Mouse (Mus musculus) forebrain, embryonic 12.5 days (tissue): ENCODE measurements at regions not wholly inside any gene's neighbourhood (a gene's known extent, or its start where the extent isn't known, plus 50 kb on each side); places are given as distances from the start of the nearest gene placed in this dataset.
A peak's percentile ranks its signal among the peaks of the same experiment; 100 is the strongest.

Source experiments
- ATAC-seq: fragments of 200-750 bp; cut with Nextera tagmentation; 2 replicates; pipeline ENCODE4 v1.8.0; 2017; ENCODE audit warnings: moderate TSS enrichment; ENCODE audit not compliant: low FRiP score
- H3K27ac ChIP-seq: fragments of 300-500 bp; sonication (generic); 2 replicates; pipeline ENCODE4 v1.5.1; 2016; ENCODE audit warnings: mild to moderate bottlenecking
- H3K27me3 ChIP-seq: fragments of 300-500 bp; sonication (generic); 2 replicates; pipeline ENCODE4 v1.6.1; 2016; ENCODE audit warnings: mild to moderate bottlenecking
- H3K36me3 ChIP-seq: fragments of 300-500 bp; sonication (generic); replicated peaks from 2 replicates; pipeline ENCODE4 v1.6.1; 2016; ENCODE audit warnings: mild to moderate bottlenecking
- H3K4me1 ChIP-seq: fragments of 300-500 bp; sonication (generic); 2 replicates; pipeline ENCODE4 v1.6.1; 2016
- H3K4me2 ChIP-seq: fragments of 300-500 bp; sonication (generic); 2 replicates; pipeline ENCODE4 v1.6.1; 2016; ENCODE audit warnings: mild to moderate bottlenecking, moderate library complexity
- H3K4me3 ChIP-seq: fragments of 300-500 bp; sonication (generic); replicated peaks from 2 replicates; pipeline ENCODE4 v1.5.1; 2016; ENCODE audit warnings: mild to moderate bottlenecking
- H3K9ac ChIP-seq: fragments of 300-500 bp; sonication (generic); 2 replicates; pipeline ENCODE4 v1.6.1; 2016; ENCODE audit warnings: mild to moderate bottlenecking
- H3K9me3 ChIP-seq: fragments of 300-500 bp; sonication (generic); 2 replicates; pipeline ENCODE4 v1.6.1; 2016
- whole genome bisulfite sequencing: fragments of 180-500 bp; shearing (Covaris S2); methylation state at CpG from one replicate; pipeline ENCODE4 v1.1.7; 2016; 5-methylcytosine and 5-hydroxymethylcytosine counted together

- ATAC-seq: no peak
- peaks cover 4% of the 10 kb centered on the region; the same call in 1 of the 2 replicates for H3K27me3 ChIP-seq
Measured at GRCm38 (mm10) chr14:76663816-76664215, 107.1 kb upstream of the Serp2 start.

GRCm38 (mm10) chr14:76662871-76663270 is 106.2 kb upstream of the Serp2 start:
- Histone ChIP-seq H3K9ac (no peak overlapping the region), H3K36me3 (no peaks in the 10 kb centered on the region), H3K27me3 (peaks cover 4% of the 10 kb centered on the region; the same call in 1 of the 2 replicates), H3K4me2 (no peak overlapping the region), H3K4me1 (peaks cover 12% of the 10 kb centered on the region), H3K27ac (no peak overlapping the region), H3K4me3 (no peak overlapping the region), H3K9me3 (no peaks in the 10 kb centered on the region)
- ATAC-seq: no peak
- WGBS: 82% methylated on average over 7 of the region's 7 CpGs

More at GRCm38 (mm10) chr14:76663816-76664215, 107.1 kb upstream of the Serp2 start:
- H3K4me2 ChIP-seq: no peak overlapping the region
- 85% methylated on average over 2 of the region's 2 CpGs for WGBS
- H3K9me3 ChIP-seq: no peaks in the 10 kb centered on the region
- H3K36me3 ChIP-seq: no peaks in the 10 kb centered on the region
- no peak overlapping the region for H3K4me3 ChIP-seq
- H3K27ac ChIP-seq: no peak overlapping the region
- H3K9ac ChIP-seq: no peak overlapping the region
- H3K4me1 ChIP-seq: peaks cover 4% of the 10 kb centered on the region; the same call in 1 of the 2 replicates

GRCm38 (mm10) chr14:76660906-76661305 is 104.2 kb upstream of the Serp2 start:
- H3K36me3 ChIP-seq: no peaks in the 10 kb centered on the region
- H3K9me3 ChIP-seq: no peaks in the 10 kb centered on the region
- whole genome bisulfite sequencing: 46% methylated on average over 2 of the region's 2 CpGs
- H3K4me1 ChIP-seq: peaks cover 24% of the 10 kb centered on the region
- no peak overlapping the region for H3K4me3 ChIP-seq
- no peak for ATAC-seq
- H3K9ac ChIP-seq: no peak overlapping the region
- H3K27me3 ChIP-seq: peaks cover 4% of the 10 kb centered on the region; the same call in 1 of the 2 replicates
- H3K4me2 ChIP-seq: no peak overlapping the region
- no peak overlapping the region for H3K27ac ChIP-seq

GRCm38 (mm10) chr14:76658952-76659502 is 102.3 kb upstream of the Serp2 start:
- H3K9me3 ChIP-seq: no peaks in the 10 kb centered on the region
- H3K27ac ChIP-seq: no peak overlapping the region
- no peak overlapping the region for H3K9ac ChIP-seq
- H3K4me1 ChIP-seq: peaks cover 24% of the 10 kb centered on the region
- H3K36me3 ChIP-seq: no peaks in the 10 kb centered on the region
- WGBS: 84% methylated on average over 15 of the region's 15 CpGs
- peaks cover 7% of the 10 kb centered on the region; the same call in 1 of the 2 replicates for H3K27me3 ChIP-seq
- no peak overlapping the region for H3K4me3 ChIP-seq
- H3K4me2 ChIP-seq: no peak overlapping the region
- ATAC-seq: no peak

GRCm38 (mm10) chr14:76657784-76658610 is 101.3 kb upstream of the Serp2 start:
- H3K4me3 ChIP-seq: no peak overlapping the region
- ATAC-seq: peak; percentile 88
- peaks cover 24% of the 10 kb centered on the region for H3K4me1 ChIP-seq
- 34% methylated on average over 9 of the region's 9 CpGs for WGBS
- H3K27ac ChIP-seq: peak overlapping the region; percentile 31; the same call in 1 of the 2 replicates
- peaks cover 7% of the 10 kb centered on the region; the same call in 1 of the 2 replicates for H3K27me3 ChIP-seq
- H3K9ac ChIP-seq: no peak overlapping the region
- H3K4me2 ChIP-seq: no peak overlapping the region
- no peaks in the 10 kb centered on the region for H3K36me3 ChIP-seq
- H3K9me3 ChIP-seq: no peaks in the 10 kb centered on the region

GRCm38 (mm10) chr14:76657375-76657774 is 100.7 kb upstream of the Serp2 start:
- Histone ChIP-seq H3K27ac (no peak overlapping the region), H3K27me3 (peaks cover 7% of the 10 kb centered on the region; the same call in 1 of the 2 replicates), H3K36me3 (no peaks in the 10 kb centered on the region), H3K4me2 (no peak overlapping the region), H3K4me3 (no peak overlapping the region), H3K4me1 (peaks cover 28% of the 10 kb centered on the region), H3K9me3 (no peaks in the 10 kb centered on the region), H3K9ac (no peak overlapping the region)
- peak; percentile 42; the same call in 1 of the 2 replicates for ATAC-seq
- 61% methylated on average over 7 of the region's 7 CpGs for WGBS

- no peaks in the 10 kb centered on the region for H3K9me3 ChIP-seq
- no peak for ATAC-seq
- H3K27me3 ChIP-seq: 0 out of 2 replicates have a peak, but pooled peaks cover 3% of the 10 kb centered on the region
- H3K36me3 ChIP-seq: no peaks in the 10 kb centered on the region
- no peak overlapping the region for H3K4me2 ChIP-seq
- no peak overlapping the region for H3K4me3 ChIP-seq
- no peak overlapping the region for H3K9ac ChIP-seq
- H3K27ac ChIP-seq: no peak overlapping the region
- WGBS: 72% methylated on average over 9 of the region's 9 CpGs
- peaks cover 21% of the 10 kb centered on the region for H3K4me1 ChIP-seq
Measured at GRCm38 (mm10) chr14:76652356-76653126, 95.9 kb upstream of the Serp2 start.

GRCm38 (mm10) chr14:76651096-76651495 is 94.4 kb upstream of the Serp2 start:
- no peak overlapping the region for H3K9ac ChIP-seq
- no peaks in the 10 kb centered on the region for H3K36me3 ChIP-seq
- H3K9me3 ChIP-seq: no peaks in the 10 kb centered on the region
- no peak overlapping the region for H3K27ac ChIP-seq
- no peak overlapping the region for H3K4me2 ChIP-seq
- no peak for ATAC-seq
- H3K27me3 ChIP-seq: 0 out of 2 replicates have a peak, but pooled peaks cover 3% of the 10 kb centered on the region
- H3K4me1 ChIP-seq: peaks cover 12% of the 10 kb centered on the region; the same call in 1 of the 2 replicates
- WGBS: 91% methylated on average over 8 of the region's 8 CpGs
- H3K4me3 ChIP-seq: no peak overlapping the region

- H3K4me3 ChIP-seq: no peak overlapping the region
- H3K27me3 ChIP-seq: 0 out of 2 replicates have a peak, but pooled peaks cover under 1% of the 10 kb centered on the region
- no peaks in the 10 kb centered on the region for H3K9me3 ChIP-seq
- peaks cover 12% of the 10 kb centered on the region; the same call in 1 of the 2 replicates for H3K4me1 ChIP-seq
- no peaks in the 10 kb centered on the region for H3K36me3 ChIP-seq
- H3K4me2 ChIP-seq: no peak overlapping the region
- H3K27ac ChIP-seq: no peak overlapping the region
- H3K9ac ChIP-seq: no peak overlapping the region
- 90% methylated on average over 3 of the region's 3 CpGs for WGBS
- ATAC-seq: no peak
Measured at GRCm38 (mm10) chr14:76649927-76650326, 93.2 kb upstream of the Serp2 start.

- Histone ChIP-seq H3K4me1 (no peaks in the 10 kb centered on the region), H3K27ac (no peak overlapping the region), H3K36me3 (no peaks in the 10 kb centered on the region), H3K4me3 (no peak overlapping the region), H3K27me3 (no peaks in the 10 kb centered on the region), H3K4me2 (no peak overlapping the region), H3K9ac (no peak overlapping the region), H3K9me3 (no peaks in the 10 kb centered on the region)
- 87% methylated on average over 3 of the region's 3 CpGs for WGBS
- ATAC-seq: no peak
Measured at GRCm38 (mm10) chr14:76644716-76645115, 88.0 kb upstream of the Serp2 start.

- no peak overlapping the region for H3K4me3 ChIP-seq
- no peaks in the 10 kb centered on the region for H3K27me3 ChIP-seq
- H3K9ac ChIP-seq: no peak overlapping the region
- H3K4me2 ChIP-seq: no peak overlapping the region
- no peaks in the 10 kb centered on the region for H3K36me3 ChIP-seq
- H3K4me1 ChIP-seq: no peaks in the 10 kb centered on the region
- WGBS: 92% methylated on average over 4 of the region's 4 CpGs
- H3K27ac ChIP-seq: no peak overlapping the region
- H3K9me3 ChIP-seq: no peaks in the 10 kb centered on the region
- no peak for ATAC-seq
Measured at GRCm38 (mm10) chr14:76641752-76642529, 85.3 kb upstream of the Serp2 start.
